Mouse (Mus musculus) limb, embryonic 14.5 days (tissue): ENCODE measurements at regions not wholly inside any gene's neighbourhood (a gene's known extent, or its start where the extent isn't known, plus 50 kb on each side); places are given as distances from the start of the nearest gene placed in this dataset.

Experiments
- ATAC-seq: fragments of 200-750 bp; cut with Nextera tagmentation; 2 replicates; pipeline ENCODE4 v1.8.0; 2017; ENCODE audit warnings: low read depth, moderate number of reproducible peaks, moderate TSS enrichment; ENCODE audit not compliant: low FRiP score
- DNase-seq: peaks from one replicate; pipeline ENCODE4 v3.0.0-alpha.2; 2015; ENCODE audit warnings: low spot score
- H3K27ac ChIP-seq: fragments of 300-500 bp; sonication (generic); replicated peaks from 2 replicates; pipeline ENCODE4 v1.5.1; 2014; ENCODE audit warnings: low read depth, mild to moderate bottlenecking, low read length, moderate library complexity, mixed read lengths
- H3K27me3 ChIP-seq: fragments of 300-500 bp; sonication (generic); 2 replicates; pipeline ENCODE4 v1.6.1; 2014; ENCODE audit warnings: low read length, mixed read lengths; ENCODE audit not compliant: control insufficient read depth, insufficient read depth
- H3K36me3 ChIP-seq: fragments of 300-500 bp; sonication (generic); 2 replicates; pipeline ENCODE4 v1.6.1; 2014; ENCODE audit warnings: mild to moderate bottlenecking, low read length, moderate library complexity, mixed read lengths; ENCODE audit not compliant: control insufficient read depth, insufficient read depth
- H3K4me1 ChIP-seq: fragments of 300-500 bp; sonication (generic); 2 replicates; pipeline ENCODE4 v1.6.1; 2014; ENCODE audit warnings: antibody characterized with exemption, low read length, mixed read lengths; ENCODE audit not compliant: control insufficient read depth, insufficient read depth
- H3K4me2 ChIP-seq: fragments of 300-500 bp; sonication (generic); replicated peaks from 2 replicates; pipeline ENCODE4 v1.6.1; 2014; ENCODE audit warnings: low read depth, mild to moderate bottlenecking, low read length, moderate library complexity; ENCODE audit not compliant: severe bottlenecking
- H3K4me3 ChIP-seq: fragments of 300-500 bp; sonication (generic); replicated peaks from 2 replicates; pipeline ENCODE4 v1.5.1; 2014; ENCODE audit warnings: low read length
- H3K9ac ChIP-seq: fragments of 300-500 bp; sonication (generic); 2 replicates; pipeline ENCODE4 v1.6.1; 2014; ENCODE audit warnings: mild to moderate bottlenecking, low read depth, low read length, moderate library complexity; ENCODE audit not compliant: severe bottlenecking
- H3K9me3 ChIP-seq: fragments of 300-500 bp; sonication (generic); 2 replicates; pipeline ENCODE4 v1.6.1; 2016; ENCODE audit warnings: low read length; ENCODE audit not compliant: control insufficient read depth
- POLR2A ChIP-seq: fragments of 200-500 bp; IDR thresholded peaks from 2 replicates; pipeline ENCODE4 v1.8.0; 2012; ENCODE audit warnings: inconsistent platforms, mild to moderate bottlenecking, moderate library complexity, borderline replicate concordance; ENCODE audit not compliant: insufficient read depth, insufficient read length; ENCODE audit errors: extremely low read depth
- WGBS: fragments of 180-500 bp; shearing (Covaris S2); extraction: QIAGEN DNeasy Blood & Tissue Kit; methylation state at CpG from one replicate; pipeline ENCODE4 v1.1.7; 2014; 5-methylcytosine and 5-hydroxymethylcytosine counted together

DNA sequence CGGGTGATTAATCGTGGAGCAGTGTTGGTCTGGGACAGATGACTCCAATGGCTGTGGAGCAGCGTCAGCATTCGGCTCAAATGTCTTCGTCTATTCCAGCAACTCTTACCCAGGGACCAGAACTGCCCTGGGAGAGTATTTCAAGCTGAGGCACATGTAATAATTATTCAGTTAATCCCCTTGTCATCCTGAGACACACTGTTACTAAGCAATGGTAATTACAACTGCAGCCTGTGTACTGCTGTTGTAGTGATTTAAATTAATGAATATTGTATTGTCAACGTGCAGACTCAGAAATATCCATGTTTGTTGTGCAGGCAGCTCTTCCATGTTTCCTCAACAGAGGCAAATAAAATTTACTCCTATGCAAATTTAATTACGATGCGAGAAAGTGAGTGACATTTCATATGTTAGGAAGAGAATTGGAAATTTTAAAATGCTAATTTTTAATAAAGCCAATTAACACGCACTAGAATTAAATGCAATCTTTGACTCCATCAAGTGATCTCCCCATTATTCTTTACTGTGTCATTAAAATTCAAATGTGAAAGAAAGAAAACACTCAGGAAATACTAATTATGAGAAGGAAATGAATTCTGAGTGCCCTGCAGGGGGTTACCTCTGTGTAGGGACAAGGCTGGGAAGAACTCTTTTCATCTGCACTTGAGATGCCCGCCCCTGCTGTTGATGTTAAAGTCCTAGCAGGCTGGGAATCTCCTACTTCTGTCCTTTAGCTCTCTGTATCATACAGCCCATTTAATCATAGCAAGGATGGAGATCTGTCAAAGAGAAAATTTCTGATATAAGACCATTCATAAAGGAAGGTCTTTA lies 218.7 kb upstream of the Slc16a7 start:
- WGBS: 47% methylated on average over 10 of the region's 10 CpGs

DNA sequence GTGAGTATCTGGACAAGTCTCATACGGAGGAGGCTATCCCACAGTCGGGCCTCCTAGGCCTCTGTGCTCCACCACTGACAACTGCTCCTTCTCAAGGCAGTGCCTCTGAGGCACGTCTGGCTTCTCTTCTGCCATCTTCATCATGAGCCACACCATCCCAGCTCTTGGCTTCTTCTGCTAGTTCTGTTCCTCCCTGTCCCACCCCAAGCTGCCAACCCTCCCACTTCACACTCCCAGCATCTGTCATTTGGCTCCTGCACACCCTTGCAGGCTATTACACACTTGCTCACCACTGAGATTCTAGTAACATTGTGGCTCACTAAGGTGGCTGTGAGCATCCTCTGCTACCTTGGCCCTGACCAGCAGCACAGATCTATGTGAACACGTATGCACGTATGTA lies 221.1 kb upstream of the Slc16a7 start:
- H3K27me3 ChIP-seq: no peaks in the 10 kb centered on the region

More for the DNA sequence above, 218.7 kb upstream of the Slc16a7 start:
- no peaks in the 10 kb centered on the region for H3K9me3 ChIP-seq
- no peak for TF ChIP-seq POLR2A
- no peaks in the 10 kb centered on the region for H3K27me3 ChIP-seq
- no peak overlapping the region for H3K27ac ChIP-seq
- no peak overlapping the region for H3K9ac ChIP-seq
- no peak overlapping the region for H3K4me2 ChIP-seq
- H3K36me3 ChIP-seq: no peaks in the 10 kb centered on the region
- DNase-seq (no peak), ATAC-seq (no peak)
- no peaks in the 10 kb centered on the region for H3K4me1 ChIP-seq
- no peak overlapping the region for H3K4me3 ChIP-seq

DNA sequence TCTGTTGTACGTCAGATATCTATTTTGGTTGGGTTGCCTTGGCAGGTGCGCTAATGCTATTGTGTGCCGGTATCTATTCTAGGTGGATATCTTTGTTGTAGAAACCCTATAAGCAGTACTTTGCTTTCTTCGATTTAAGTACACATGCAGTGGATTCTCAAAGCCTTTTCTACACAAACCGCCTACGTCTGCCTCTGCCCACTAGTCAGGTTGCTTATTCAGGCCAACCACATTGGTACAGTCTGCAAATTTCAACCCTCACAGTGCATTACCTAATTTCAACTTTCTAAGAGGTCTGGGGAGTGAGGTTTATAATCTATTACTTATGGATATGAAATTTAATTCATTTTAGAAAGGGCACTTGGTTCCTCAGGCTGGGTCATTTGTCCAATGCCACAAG lies 223.5 kb upstream of the Slc16a7 start:
- DNase-seq: no peak
- 83% methylated on average over 6 of the region's 6 CpGs for WGBS
- Histone ChIP-seq H3K27me3 (no peaks in the 10 kb centered on the region), H3K4me2 (no peak overlapping the region), H3K27ac (no peak overlapping the region), H3K4me3 (no peak overlapping the region), H3K9ac (no peak overlapping the region), H3K9me3 (no peaks in the 10 kb centered on the region), H3K4me1 (no peaks in the 10 kb centered on the region), H3K36me3 (no peaks in the 10 kb centered on the region)
- TF ChIP-seq POLR2A: no peak
- no peak for ATAC-seq

More for the DNA sequence above, 221.1 kb upstream of the Slc16a7 start:
- no peak overlapping the region for H3K4me3 ChIP-seq
- H3K9me3 ChIP-seq: no peaks in the 10 kb centered on the region
- H3K9ac ChIP-seq: no peak overlapping the region
- no peak for TF ChIP-seq POLR2A
- H3K4me1 ChIP-seq: no peaks in the 10 kb centered on the region
- 83% methylated on average over 5 of the region's 5 CpGs for WGBS
- no peak overlapping the region for H3K27ac ChIP-seq
- no peak overlapping the region for H3K4me2 ChIP-seq
- no peak for ATAC-seq
- DNase-seq: no peak
- no peaks in the 10 kb centered on the region for H3K36me3 ChIP-seq

DNA sequence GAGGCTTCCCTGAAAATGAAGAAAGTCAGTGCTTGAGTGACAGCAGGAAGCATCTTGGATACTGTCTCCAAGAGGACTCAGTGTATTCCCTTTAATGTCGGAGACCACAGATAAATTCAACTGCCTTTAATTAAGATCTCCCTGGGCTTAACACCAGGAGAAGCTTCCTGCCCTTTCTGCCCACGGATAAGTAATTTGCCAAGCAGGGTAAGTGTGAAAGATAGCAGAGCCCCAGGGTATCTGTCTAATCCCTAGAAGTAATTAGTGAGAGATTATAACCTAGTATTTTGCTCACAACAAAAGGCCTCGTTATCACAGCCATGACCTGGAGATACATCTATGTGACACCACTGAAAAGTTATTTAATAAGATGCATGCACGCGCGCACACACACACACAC lies 232.1 kb upstream of the Slc16a7 start:
- no peak overlapping the region for H3K4me2 ChIP-seq
- ATAC-seq (no peak), DNase-seq (no peak)
- H3K9ac ChIP-seq: no peak overlapping the region
- no peaks in the 10 kb centered on the region for H3K27me3 ChIP-seq
- H3K9me3 ChIP-seq: no peaks in the 10 kb centered on the region
- H3K4me3 ChIP-seq: no peak overlapping the region
- no peak overlapping the region for H3K27ac ChIP-seq
- H3K4me1 ChIP-seq: no peaks in the 10 kb centered on the region
- 61% methylated on average over 6 of the region's 6 CpGs for WGBS
- TF ChIP-seq POLR2A: no peak
- no peaks in the 10 kb centered on the region for H3K36me3 ChIP-seq

DNA sequence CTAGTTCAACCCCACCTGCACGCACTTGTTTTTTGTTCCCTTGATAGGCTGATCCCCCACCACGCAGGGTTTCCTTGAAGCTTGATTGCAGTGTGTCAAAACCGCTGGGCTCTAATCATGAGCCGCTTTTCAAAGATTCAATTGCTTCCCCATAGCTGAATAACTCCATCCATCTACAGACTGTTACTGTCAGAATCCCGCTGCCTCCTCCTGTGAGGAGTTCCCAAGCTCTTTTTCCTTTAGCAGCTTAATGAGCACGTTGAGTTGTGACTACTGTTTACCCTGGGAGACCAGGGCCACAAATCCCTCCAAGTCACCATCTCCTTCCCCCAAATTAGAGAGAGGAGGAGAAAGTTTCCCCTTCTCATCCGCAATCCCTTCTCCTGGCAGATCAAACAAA lies 234.6 kb upstream of the Slc16a7 start:
- no peak for DNase-seq
- H3K9ac ChIP-seq: no peak overlapping the region
- 18% methylated on average over 7 of the region's 7 CpGs for WGBS

More for the DNA sequence above, 234.6 kb upstream of the Slc16a7 start:
- TF ChIP-seq POLR2A: no peak
- Histone ChIP-seq H3K4me2 (no peak overlapping the region), H3K36me3 (no peaks in the 10 kb centered on the region), H3K9me3 (no peaks in the 10 kb centered on the region), H3K27ac (no peak overlapping the region), H3K27me3 (no peaks in the 10 kb centered on the region), H3K4me1 (no peaks in the 10 kb centered on the region), H3K4me3 (no peak overlapping the region)
- no peak for ATAC-seq
